Mouse (Mus musculus) megakaryocyte-erythroid progenitor cell, adult 5 weeks (primary cell): ENCODE data around the gene Med17. TPM values are rescaled to one million over a fixed set of nuclear protein-coding genes. Genes with fewer than 3 reads are reported as not detected.

Experiments used
- polyA plus RNA-seq: library from polyadenylated mRNA; stranded (reverse); fragments of >175 nt; gene quantifications from 2 replicates; pipeline ENCODE4 v1.2.3, GENCODE M21; 2012

The Med17 gene
- polyA plus RNA-seq = 12.9 and 14.6 TPM in 2 replicates

GRCm38 (mm10) chr9:15279649-15280490, at the start of gene Med17:
Med17 (minus strand) TSS chr9:15279931.

DNA sequence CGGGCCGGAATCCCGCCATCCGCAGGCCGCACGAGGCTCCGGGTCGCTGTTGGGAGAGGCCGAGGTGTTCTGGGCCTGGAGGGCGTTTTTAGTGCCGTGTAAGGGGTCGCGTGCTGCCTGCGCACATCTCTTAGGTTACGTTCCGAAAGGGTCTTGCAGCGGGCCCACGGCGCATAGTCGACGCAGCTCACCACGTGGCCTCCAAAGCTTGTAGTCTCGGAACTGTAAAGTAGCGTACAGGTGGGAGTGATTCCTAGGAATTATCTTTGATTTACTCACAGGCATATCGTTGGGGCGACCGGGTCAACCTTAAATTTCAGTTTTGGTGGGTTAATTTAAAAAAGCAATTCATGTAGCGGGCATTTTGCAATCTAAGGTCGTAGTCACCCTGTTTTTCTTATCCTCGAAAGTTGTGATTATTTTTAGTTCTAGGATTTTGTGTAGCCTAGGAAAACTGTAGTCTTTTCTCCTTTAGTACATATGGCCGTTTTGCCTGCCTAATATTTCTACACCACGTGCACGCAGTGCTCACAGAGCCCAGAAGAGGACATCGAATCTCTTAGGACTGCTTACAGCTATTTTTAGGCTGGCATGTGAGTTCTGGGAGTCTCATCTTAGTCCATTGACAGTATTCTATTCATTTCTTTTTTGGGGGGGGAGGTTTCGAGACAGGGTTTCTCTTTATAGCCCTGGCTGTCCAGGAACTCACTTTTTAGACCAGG, 26.8 kb upstream of the Med17 start, which contains the start of gene 4931406C07Rik:
Gene 4931406C07Rik, minus strand, starts transcription at position 51 of the 722 bp plus-strand sequence.

DNA sequence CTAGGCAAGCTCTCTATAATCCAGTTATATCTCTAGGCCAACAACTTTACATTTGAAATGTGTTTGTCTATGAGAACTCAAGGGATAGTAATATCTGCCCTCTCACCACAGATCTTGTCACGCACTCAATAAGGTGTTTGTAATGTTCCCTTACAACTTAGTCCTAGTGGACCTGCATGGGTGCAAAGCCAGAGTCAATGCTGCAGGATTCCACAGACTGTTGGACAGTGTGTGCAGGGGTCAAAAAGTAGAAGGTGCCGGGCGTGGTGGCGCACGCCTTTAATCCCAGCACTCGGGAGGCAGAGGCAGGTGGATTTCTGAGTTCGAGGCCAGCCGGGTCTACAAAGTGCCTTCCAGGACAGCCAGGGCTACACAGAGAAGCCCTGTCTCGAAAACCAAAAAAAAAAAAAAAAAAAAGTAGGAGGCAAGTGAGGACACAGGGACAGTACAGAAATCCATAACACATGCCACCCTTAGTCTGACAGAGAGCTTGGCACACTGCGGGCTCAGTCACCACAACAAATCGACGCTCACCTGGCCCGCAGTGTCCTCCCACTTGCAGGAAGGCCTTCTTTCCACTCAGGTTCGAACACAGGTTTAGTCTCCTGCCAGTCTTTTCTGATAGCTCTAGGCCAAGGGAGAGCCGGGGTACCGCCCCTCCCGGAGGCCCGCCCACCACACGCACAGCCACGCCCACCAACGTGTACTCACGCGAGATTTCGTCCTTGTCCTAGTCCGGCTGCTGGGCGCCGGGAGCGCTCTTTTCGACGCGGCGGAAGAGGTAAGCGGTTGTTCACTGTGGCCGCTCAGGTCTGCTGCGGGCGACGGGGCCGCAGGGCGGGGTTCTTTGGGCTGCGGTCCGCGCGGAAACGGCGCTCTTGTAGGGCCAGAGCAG, 26.0 kb upstream of the Med17 start, which contains the start of gene Taf1d:
Gene Taf1d, plus strand, starts transcription at position 712 of the 895 bp plus-strand sequence.

GRCm38 (mm10) chr9:15239042-15239925, 40.4 kb downstream of the Med17 start, which contains the start of gene Vstm5:
Vstm5 (plus strand) TSS chr9:15239045.

Other genes starting within 250 kb of the Med17 start
- gene Panx1, start 234.5 kb downstream of the Med17 start, polyA plus RNA-seq = 13.2 and 14.9 TPM in 2 replicates
- not detected in 2 replicates for gene Hephl1, start 167.8 kb downstream of the Med17 start, polyA plus RNA-seq
- not detected in 2 replicates for gene Vstm5, start 40.9 kb downstream of the Med17 start, polyA plus RNA-seq
- 28.1 and 28.8 TPM in 2 replicates for gene Taf1d, start 26.3 kb upstream of the Med17 start, polyA plus RNA-seq
- 1.5 and 1.9 TPM in 2 replicates for gene 4931406C07Rik, start 26.5 kb upstream of the Med17 start, polyA plus RNA-seq
- gene Cep295, start 77.9 kb upstream of the Med17 start, polyA plus RNA-seq = 3.8 and 4.0 TPM in 2 replicates
- gene Smco4, start 213.5 kb upstream of the Med17 start, polyA plus RNA-seq = 24.3 and 28.4 TPM in 2 replicates